Mouse (Mus musculus) thymus, postnatal 25 days (tissue): ENCODE data around the gene Foxn4.

Experiments used
- DNase-seq: peaks from one replicate; pipeline ENCODE4 v3.0.0; 2022

Gene Foxn4

DNA sequence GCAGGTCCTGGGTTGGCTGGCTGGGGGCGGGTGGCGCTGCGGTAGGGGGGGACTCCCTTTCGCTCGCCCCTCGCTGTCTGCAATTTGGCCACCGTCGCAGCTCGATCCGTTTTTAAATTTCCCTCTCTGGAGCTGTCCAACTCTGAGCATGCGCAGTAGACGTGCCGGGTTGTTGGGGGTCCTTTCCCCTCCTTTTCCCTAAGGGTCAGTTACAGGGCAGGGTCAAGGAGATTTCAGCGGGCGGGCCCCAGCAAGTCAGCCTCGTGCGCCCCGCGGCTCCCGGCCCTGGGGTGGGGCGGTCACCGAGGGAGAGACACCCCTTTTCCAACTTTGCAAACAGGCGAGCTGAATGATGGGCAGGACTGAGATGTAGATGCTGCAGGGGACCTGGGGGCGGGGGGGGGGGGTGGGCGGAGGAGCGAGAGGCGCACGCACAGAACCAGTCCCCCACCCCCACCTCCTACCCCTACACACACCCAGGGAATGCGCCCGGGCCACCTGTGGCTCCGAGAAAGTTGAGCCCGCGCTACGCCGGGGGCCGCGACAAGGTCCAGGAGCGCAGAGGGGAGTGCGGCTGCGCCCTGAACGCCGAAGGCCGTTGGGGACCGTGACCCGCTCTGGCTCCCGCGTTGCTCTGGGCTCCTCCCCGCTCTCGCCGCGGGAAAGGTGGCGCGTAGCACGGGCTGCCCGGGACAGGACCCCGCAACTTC, at the start of gene Foxn4:
Gene Foxn4 (minus strand): TSS at position 115 of the 710 bp plus-strand sequence.
- no peak for DNase-seq

DNA sequence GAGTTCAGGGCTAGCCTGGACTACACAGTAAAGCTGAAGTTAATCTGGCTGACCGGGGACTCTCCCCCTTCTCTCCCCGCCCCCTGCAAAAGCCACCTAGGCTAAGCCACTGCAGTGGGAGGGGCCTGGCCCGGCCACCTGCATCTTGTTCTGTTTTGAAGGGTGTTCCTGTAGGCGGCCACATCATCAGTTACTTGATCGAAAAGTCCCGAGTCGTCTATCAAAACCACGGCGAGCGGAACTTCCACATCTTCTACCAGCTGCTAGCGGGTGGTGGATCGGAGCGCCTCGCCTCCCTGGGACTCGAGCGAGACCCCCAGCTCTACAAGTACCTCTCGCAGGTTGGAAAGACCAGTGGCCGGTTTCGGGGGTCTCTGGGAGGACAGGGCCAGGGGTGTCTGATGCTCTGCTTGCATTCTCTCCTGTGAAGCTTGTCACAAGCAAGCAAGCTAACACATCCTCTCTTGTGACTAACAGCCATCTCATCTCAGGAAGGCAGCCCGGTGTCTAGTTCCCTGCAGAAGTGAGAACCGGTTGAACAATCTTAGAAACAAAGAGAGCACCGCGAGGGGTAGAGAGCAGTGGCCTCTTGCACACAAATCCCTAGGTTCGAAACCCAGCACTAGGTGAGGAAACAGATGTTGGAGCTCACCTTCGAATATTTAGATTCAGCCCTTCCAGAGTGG, 49.6 kb upstream of the Foxn4 start:
- peak; percentile 65 for DNase-seq

DNA sequence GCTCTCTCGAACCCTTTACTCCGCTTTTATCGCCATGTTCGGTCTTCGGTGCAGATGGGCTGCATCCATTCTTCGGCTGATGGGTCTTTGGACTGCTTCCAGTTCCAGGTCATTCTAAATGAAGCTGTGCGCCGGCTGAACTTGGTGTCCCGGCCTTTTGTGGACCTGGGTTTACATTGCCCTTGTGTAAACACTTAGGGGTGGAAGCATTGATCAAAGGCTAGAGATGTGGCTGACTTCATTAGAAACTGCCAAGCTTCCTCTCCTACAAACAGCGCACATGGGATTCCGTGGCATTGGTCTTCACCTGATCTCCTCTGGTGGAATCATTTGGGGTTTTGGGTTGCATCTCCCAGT, 36.1 kb upstream of the Foxn4 start:
- DNase-seq = no peak

DNA sequence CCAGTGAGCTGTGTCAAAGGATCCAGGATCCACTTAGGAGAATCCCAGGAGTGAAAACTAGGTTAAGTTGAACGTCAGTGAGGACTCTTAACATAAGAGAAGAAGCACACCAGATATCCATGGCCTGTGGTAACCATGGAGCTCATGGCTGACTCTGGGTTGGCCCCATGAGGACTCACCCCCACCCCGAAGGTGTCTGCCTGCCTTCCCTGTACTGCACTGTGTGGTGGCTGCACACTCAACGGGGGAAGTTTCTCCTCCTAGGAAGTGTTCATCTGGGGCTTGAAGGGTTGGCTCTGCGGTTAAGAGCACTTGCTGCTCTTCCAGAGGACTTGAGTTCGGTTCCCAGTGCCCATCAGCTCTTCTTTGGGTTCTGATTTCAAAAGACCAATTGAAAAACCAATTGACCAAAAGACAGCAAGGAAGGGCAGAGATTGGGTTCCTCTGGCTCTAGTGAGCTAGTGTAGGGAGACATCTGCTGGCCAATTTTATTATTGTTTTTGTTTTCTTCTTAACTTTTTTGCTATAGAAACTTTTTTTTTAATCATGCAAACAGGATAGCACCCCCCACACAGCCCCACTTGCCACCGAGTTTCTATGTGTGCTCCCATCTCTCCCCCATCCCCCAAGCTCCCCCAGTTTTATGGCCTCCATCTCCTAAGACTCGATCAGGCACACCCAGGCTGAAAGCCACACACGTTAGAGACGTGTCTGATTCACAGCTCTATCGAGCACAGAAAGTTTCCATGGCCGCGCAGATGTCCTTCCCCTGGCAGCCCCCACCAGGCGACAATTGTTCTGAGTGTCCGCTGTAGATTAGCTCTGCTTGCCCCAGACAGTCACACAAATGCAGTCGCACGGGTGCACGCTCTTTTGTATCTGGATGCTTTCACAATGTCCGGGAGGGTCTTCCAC, 35.4 kb upstream of the Foxn4 start:
- no peak for DNase-seq

DNA sequence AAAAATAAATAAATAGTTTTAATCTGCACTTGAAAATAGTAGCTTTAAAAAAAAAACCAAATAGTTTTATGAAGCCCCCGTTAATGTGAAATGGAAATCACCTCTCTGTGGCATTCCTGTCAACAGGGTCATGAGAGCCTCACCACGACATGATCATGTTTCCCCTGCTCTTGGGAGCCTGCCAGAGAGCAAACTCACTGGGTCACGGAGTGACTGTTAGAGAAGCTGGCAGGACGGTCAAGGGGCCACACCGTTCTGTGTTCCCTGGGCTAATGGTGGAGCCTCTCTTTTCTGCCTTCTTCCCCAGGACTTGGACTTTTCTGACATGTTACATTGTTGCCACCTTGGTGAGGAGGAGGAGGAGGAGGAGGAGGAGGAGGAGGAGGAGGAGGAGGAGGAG, 32.9 kb upstream of the Foxn4 start:
- no peak for DNase-seq

DNA sequence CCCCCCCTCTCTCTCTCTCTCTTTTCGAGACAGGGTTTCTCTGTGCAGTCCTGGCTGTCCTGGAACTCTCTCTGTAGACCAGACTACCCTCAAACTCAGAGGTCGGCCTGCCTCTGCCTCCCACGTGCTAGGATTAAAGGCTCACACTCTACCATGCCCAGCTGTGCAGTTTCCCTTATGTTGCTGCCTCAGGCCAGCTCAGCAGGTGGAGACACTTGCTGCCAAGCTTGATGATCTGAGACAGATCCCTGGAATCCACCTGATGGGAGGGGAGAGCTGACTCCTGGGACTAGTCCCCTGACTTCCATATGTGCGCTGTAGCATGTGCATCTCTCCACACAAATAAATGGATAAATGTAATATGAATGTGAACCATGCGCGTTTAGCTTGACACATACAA, 29.6 kb upstream of the Foxn4 start:
- DNase-seq = no peak

DNA sequence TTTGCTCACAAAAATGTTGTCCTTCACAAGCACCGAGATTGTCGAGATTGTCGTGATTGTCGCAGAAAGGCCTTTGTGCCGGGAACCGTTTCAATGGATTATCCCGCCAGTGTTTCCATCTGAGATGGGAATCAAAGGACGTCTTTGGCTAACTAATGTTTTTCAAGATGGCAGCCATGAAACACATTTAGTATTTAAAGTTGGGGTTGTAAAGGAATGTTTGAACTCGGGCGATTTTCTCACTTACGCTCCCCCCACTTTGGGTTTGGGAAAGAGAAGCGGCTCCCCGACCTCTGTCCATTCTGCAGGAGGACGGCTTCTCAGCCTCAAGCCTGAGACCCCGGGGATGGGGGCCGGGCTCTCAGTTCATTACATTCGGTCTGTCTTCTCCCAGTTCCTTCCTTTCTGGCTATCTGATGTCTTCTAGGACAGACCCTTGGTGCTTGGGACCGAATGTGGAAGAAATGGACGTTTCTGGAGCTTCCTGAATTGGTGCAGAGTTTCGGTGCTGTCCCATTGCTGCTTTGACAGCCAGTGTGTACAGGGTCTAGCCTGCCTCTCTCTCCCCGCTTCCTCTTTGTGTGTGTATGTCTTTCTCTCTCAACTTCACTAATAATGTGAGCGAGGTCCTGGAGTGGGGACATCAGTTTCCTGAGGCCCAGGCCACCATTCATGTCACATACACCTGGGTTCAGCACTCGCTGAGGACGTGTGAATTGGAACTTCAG, 26.4 kb upstream of the Foxn4 start:
- no peak for DNase-seq

DNA sequence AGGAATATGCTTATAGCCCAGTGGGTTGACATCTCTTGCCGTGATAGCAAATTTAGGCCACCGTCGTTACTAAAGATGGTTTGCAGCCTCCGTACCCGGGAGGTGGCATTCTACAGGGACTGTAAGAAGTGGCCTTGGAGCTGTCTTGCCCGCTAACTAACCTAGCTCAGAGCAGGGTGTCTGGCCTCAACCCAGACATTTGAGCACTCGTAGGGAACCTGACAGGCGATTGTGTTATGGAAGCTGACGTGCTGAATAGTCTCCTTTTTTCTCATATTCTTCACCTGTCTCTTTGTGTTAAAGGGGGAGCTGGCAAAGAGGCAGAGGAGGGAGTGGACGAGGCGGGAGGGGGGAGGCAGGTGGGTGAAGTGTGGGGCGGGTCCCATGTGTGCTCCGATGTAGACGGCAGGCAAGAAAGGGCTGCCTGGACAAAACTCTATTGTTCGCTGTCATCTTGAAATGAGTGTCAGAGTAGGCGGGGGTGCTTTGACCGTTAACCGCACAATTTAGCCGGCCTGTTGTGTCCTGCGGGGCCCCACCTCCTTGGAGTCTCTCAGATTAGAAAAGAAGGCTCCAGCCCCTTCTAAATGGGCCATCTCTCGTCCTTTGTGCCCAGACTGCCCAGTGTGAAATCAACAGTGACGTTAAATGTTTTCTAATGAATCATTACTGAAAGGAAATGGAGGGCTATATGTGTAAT, 25.7 kb upstream of the Foxn4 start:
- DNase-seq = no peak

DNA sequence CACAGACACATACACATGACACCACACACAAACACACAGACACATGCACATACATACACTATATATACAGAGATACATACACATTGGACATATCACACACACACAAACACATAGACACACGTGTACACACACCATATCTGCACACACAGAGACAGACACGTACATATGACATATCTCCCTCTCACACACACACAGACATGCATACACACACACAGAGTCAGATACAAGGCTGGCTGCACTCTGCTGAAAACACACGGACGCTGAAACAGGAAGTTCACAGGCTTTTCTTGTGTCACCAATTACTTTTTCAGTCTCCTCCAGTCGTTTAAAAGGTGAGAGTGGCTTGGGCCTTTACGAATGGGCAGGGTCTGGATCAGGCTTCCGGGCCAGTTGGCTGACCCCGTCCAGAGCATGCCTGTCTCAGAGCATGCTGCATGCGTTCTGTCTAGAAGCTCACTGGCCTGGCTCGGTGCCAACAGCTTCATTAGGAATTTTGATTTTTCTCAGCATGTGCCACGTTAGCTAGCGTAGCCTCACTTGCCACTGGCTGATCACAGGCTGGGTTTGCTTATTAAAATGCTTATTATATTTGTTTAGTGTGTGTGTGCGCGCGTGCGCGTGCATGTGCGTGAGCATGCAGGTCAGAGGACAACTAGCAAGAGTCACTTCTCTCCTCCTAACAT, 24.7 kb upstream of the Foxn4 start:
- no peak for DNase-seq

DNA sequence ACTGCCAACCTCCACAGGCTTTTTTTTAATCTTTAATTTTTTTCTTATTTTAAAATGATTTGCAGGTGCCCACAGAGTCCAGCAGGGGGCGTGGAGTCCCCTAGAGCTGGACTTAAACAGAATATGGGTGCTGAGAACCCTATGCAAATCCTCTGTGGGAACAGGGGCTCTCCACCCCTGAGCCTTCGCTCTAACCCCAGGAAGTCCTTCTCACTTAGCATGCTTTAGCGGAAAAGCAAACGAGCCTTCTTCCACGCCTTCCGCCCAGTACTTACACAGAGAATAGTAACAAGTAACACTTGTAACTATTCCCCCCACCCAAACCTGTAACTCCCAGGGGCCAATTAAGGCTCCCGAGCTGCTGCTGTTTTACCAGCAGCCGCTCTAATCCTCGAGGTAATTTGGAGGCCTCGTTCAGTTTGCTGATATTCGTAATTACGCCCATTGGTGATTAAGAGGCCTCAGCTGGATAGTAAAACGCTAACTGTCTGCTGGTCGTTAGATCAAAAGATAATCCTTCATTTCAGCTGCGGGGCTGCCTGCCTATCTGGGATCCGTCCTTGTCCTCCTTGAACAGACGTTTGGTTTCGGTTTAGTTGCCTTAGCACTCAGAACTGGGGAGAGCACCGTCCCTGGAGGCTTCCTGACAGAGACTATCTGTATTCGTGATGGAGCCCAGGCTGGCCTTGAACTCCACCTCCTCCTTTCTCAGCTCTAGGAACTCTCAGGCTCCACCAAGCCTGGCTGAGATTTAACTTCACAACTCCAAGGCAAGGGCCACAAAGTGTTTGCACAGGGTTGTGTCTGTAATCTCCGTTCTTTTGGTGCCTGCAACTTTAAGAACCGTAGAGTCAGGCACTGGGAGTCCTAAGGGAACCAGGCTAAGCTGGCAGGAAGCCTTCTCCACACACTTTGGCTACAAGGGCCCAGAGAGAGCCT, 23.4 kb upstream of the Foxn4 start:
- DNase-seq = no peak

DNA sequence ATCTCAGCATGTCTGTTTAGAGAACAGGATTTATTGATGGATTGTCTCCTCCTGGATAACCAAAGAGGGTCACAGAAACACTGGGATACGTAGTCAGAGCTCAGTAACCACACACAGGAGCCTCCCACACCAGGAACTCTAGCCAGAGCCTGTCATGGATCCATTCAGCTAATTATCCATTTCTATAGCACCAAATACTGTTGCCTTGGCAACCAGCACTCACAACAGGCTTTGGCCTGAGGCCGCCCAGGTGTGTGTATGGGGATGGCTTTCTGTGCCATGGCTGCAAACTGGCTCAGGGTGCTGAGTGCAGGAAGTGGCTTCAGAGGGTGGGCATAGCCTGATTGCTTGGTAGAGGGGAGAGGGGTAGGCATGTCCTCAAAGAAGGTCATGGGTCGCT, 16.4 kb upstream of the Foxn4 start:
- DNase-seq = no peak

DNA sequence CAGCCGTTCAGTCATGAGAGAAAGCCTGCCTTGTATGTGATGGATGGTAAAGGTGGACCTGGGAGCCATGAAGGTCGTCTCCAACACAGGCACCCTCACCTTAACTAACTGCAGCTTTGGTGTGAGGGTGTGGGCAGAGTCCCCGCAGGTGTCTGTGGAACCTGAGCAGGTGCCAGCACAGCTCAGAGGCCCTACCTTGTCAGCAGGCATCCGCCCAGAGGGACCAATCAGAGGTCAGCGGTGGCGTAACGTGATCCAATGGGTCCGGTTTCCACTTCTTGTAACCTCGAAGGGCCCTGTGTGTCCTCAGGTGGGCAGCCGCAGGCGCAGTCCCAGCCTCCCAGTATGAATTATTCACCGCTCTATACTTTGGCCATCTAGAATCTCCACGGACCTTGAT, 15.3 kb upstream of the Foxn4 start, which contains the start of gene Myo1h:
Gene Myo1h (plus strand): TSS at position 293 of the 400 bp plus-strand sequence.
- DNase-seq = no peak

DNA sequence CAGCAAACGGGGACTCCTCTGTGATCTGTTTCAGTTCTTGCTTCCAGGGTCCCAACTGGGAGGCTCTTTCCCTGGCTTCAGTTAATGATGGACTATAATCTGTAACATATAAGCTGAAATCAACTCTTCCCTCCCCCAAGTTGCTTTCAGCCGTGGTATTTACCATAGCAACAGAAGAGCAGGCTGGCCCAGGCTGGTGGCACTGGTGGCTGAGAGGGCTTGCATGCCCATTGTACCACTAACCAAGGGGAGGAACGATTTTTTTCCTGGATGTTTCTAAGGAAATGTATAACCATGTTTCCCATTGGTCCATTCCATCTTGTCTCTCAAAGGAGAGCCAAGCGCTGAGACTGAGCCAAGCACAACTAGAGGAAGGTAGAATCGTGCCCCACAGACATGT, 14.8 kb upstream of the Foxn4 start:
- no peak for DNase-seq

DNA sequence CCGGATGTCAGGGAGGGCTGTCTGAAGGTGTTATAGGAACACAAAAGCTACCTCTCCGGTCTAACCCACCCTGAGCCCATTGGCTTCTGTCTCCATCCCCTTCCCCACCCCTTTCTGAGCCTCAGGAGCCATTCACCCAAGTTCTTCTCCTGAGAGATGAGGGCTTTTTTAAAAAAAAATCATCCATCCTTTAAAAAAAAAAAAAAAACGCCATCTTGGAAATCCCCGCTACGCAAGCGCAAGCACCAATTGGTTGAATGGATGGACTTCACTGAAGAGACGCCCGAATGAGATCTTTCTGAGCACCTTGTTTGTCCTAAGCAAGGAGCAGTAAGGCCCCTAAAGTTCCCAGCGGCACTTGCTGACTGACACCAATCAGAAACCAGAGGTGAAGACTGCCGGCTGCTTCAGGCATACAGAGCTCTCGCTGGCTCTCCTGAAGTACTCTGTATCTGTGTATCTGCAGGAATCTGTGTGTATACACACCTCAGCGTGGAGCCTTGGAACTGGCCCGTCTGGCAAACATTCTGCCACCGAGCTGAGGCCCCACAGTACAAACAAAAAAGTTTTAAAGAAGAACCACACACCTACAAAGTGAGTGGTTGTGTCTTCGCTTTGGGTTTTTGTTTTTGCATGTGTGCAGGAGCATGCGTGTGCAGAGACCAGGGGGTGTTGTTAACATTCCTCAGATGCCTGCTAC, 13.4 kb upstream of the Foxn4 start:
- no peak for DNase-seq

DNA sequence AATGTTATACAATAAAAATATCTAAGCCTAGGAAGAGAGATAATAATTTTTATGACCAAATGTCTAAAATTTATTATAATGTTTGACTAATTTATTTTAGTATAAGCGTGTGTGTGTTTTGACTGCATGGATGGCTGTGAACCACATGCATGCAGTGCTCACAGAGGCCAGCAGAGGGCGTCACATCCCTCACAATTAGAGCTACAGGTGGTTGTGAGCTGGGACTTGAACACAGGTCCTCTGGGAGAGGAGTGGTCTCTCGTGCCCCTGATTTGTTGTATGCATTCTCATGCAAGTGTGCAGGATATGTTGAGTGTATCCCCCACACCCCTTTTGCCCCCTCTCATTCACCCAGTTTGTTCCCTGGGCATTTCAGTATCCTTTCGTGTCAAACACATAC, 12.5 kb upstream of the Foxn4 start:
- no peak for DNase-seq

DNA sequence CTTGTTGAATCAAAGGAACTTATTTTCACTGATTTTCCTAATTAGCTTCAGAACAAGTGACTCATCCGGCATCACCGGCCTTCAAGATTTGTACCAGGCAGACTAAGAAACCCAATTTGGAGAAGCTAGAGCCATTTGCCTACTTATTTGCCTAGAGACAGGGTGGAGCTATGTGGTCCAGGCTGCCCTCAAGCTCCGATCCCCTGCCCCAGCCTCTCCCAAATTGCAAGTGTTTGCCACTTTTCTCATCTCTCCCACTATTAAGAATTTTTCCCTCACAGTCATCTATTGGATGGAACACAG, 11.7 kb upstream of the Foxn4 start:
- no peak for DNase-seq

DNA sequence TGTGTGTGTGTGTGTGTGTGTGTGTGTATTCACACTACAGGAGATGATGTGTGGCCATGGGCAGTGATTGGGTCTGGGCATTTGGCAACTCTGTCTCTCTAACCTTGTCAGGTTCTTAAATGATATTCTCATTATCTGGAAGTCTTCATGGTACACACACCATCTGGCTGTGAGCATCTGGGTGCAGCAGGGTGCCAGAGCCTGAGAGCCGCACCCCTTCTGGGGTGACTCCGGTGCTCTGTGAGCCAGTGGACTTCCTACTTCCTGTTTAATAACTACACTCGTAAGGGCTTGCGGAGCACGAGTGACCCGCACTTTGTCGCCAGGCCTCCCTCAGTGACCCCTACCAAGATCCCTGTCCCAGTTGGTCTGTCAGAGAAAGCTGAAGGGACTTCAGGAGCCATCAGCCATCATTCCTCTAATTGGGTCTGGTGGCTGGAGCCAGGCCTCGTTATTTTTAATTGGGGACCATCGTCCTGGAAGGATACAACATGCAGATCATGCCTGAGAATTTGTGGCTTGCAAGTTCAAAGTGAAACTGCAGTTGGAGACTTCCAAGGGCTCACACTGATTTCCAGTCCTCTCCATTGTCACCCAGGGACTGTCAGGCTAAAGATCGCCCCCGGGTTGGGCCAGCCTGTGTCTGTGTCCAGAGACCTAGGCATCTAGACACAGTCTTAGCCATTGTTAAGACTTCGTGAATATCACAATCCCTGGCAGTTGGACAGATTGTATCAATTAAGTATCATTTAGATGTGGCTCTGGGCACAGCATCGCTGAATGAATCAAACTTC, 11.2 kb upstream of the Foxn4 start:
- DNase-seq = no peak

DNA sequence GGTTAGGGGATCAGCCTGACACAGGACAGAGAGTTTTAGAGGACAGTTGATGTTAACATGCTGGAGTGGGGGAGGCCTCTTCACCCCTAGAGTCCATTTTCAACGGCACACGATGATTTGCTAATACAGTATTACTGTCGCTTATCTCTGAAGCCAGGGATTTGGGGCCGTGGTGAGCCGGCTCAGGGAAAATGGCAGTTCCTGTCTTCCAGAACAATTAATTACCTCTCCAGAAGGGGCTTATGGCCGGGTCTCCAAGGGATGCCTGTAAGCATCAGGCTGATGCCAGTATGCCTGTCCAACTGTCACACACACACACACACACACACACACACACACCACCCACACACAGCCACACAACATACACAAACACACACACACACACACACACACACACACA, 8.7 kb upstream of the Foxn4 start:
- no peak for DNase-seq
